Mouse (Mus musculus): Measurements from ENCODE around the gene Pakap. TPM values are rescaled to one million over a fixed set of nuclear protein-coding genes. Genes with fewer than 3 reads are reported as not detected.

The Pakap gene
- polyA plus RNA-seq, 1 experiment from 2014 or later, result 17.8 TPM

- ATAC-seq (replicated peaks; ENCODE audit: low FRiP score), result no peak
- H3K27ac ChIP-seq, result no peak overlapping the region
Observed at GRCm38 (mm10) chr4:57924556-57925071, 356.6 kb downstream of the Pakap start.

DNA sequence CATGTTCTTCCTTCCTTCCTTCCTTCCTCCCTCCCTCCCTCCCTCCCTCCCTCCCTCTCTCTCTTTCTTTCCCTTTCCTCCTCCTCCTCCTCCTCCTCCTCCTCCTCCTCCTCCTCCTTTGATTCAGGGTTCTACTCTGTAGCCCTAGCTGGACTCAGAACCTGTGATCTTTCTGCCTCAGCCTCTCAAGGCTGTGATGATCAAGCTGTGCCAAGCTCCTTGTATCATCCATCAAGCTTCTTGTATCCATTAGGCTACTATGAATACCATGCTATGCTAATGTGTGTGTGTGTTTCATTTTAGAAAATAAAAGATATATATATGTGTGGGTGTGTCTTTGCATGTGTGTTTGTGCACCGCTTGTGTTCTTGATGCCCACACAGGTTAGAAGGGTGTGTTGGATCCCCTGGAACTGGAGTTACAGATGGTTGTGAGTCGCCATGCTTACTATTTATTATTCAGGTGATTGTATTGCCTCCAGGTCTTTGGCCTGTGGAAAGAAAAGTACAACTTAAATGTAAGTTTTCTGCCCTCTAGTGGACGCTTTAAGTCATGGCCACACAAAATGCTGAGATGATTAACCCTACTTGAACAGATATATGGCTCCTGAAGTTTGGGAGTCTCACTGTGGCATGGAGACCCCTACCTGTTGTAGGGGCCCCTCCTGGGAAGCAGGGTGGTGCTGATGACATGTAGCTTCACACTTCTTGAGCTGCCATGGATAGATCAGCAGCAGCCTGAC is 359.7 kb downstream of the Pakap start:
- no peaks in the 10 kb centered on the region for H3K27me3 ChIP-seq
- no peak overlapping the region for H3K27ac ChIP-seq
- no peak overlapping the region for H3K4me2 ChIP-seq
- no peak overlapping the region for H3K4me3 ChIP-seq (replicated peaks)
- no peaks in the 10 kb centered on the region for H3K36me3 ChIP-seq
- WGBS, result 26% methylated on average over 3 of the region's 3 CpGs
- no peaks in the 10 kb centered on the region for H3K4me1 ChIP-seq
- no peak overlapping the region for H3K9ac ChIP-seq
- H3K9me3 ChIP-seq (replicated peaks), result 0 out of 2 replicates have a peak, but pooled peaks cover under 1% of the 10 kb centered on the region
- ATAC-seq (replicated peaks; ENCODE audit: low FRiP score), result 0 out of 2 replicates have a peak, but pooled peaks have one; percentile 18

More at GRCm38 (mm10) chr4:57924556-57925071, 356.6 kb downstream of the Pakap start:
- WGBS, result 79% methylated on average over 6 of the region's 6 CpGs
- H3K27me3 ChIP-seq, result no peaks in the 10 kb centered on the region
- no peaks in the 10 kb centered on the region for H3K36me3 ChIP-seq
- H3K4me2 ChIP-seq, result no peak overlapping the region
- no peaks in the 10 kb centered on the region for H3K9me3 ChIP-seq (replicated peaks)
- H3K9ac ChIP-seq, result no peak overlapping the region
- no peak overlapping the region for H3K4me3 ChIP-seq (replicated peaks)
- peaks cover 10% of the 10 kb centered on the region for H3K4me1 ChIP-seq

DNA sequence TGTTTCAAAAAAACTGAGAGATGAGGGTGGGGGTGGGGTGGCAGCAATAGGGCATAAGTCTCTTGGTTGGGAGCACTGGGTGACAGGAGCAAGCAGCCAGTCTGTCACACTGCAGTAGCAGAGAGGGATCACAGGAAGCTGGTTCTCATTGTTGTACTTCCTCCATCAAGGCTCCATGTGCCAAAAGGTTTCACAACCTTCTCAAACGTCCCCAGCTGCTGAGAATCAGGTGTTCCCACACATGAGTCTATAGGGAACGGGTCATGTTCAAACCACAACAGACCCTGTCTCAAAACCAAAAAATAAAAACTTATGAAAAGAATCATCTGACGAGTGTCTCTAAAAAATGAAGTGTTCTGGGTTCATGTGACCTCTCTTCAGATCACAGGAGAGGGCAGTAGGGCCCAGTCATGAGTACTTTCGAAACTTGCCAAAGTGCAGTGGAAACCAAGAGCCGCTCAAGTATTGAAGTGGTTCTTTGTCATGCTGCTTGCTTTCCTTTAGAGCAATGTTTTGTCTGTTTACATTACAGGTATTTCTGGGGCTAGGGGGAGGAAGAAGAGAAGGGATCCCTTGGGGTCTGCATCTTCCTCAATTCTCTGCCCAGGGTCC is 362.7 kb downstream of the Pakap start:
- no peak overlapping the region for H3K27ac ChIP-seq
- H3K4me1 ChIP-seq, result no peaks in the 10 kb centered on the region
- H3K27me3 ChIP-seq, result no peaks in the 10 kb centered on the region
- no peak for ATAC-seq (replicated peaks; ENCODE audit: low FRiP score)
- no peak overlapping the region for H3K4me2 ChIP-seq
- 74% methylated on average over 5 of the region's 5 CpGs for WGBS
- no peaks in the 10 kb centered on the region for H3K36me3 ChIP-seq
- no peak overlapping the region for H3K9ac ChIP-seq
- H3K9me3 ChIP-seq (replicated peaks), result 0 out of 2 replicates have a peak, but pooled peaks cover 6% of the 10 kb centered on the region
- H3K4me3 ChIP-seq (replicated peaks), result no peak overlapping the region

- Histone ChIP-seq H3K4me2 (no peak overlapping the region), H3K36me3 (no peaks in the 10 kb centered on the region), H3K4me3 (replicated peaks) (no peak overlapping the region), H3K9ac (no peak overlapping the region), H3K27me3 (no peaks in the 10 kb centered on the region), H3K9me3 (replicated peaks) (0 out of 2 replicates have a peak, but pooled peaks cover 6% of the 10 kb centered on the region), H3K27ac (no peak overlapping the region), H3K4me1 (no peaks in the 10 kb centered on the region)
- 79% methylated on average over 5 of the region's 5 CpGs for WGBS
- ATAC-seq (replicated peaks; ENCODE audit: low FRiP score), result no peak
Observed at GRCm38 (mm10) chr4:57934181-57934580, 366.2 kb downstream of the Pakap start.

DNA sequence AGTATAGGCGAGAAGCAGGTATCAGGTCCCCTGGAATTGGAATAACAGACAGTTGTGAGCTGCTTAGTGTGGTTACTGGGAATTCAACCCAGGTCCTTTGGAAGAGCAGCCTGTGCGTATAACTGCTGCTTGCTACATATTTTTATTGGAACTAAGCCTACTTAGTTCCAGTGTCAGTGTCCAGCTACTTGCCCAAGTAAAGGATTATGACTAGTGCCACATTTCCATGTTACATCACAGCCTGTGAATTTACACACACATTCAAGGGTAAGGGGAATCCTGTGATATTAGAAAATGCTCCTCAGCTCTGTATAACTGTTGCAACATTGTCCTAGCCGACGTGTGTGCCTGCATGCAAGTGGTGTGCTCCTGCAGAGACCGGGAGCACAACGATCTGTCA is 369.3 kb downstream of the Pakap start:
- WGBS, result 79% methylated on average over 6 of the region's 6 CpGs
- Histone ChIP-seq H3K4me1 (no peaks in the 10 kb centered on the region), H3K9ac (no peak overlapping the region), H3K4me3 (replicated peaks) (no peak overlapping the region), H3K36me3 (peaks cover 2% of the 10 kb centered on the region; the same call in 1 of the 2 replicates), H3K9me3 (replicated peaks) (0 out of 2 replicates have a peak, but pooled peaks cover 6% of the 10 kb centered on the region), H3K4me2 (no peak overlapping the region), H3K27ac (no peak overlapping the region), H3K27me3 (no peaks in the 10 kb centered on the region)
- ATAC-seq (replicated peaks; ENCODE audit: low FRiP score), result no peak

- WGBS, result 92% methylated on average over 4 of the region's 4 CpGs
- Histone ChIP-seq H3K36me3 (peaks cover 34% of the 10 kb centered on the region), H3K9ac (no peak overlapping the region), H3K4me3 (replicated peaks) (no peak overlapping the region), H3K27ac (no peak overlapping the region), H3K27me3 (no peaks in the 10 kb centered on the region), H3K4me1 (no peaks in the 10 kb centered on the region), H3K4me2 (no peak overlapping the region), H3K9me3 (replicated peaks) (no peaks in the 10 kb centered on the region)
- ATAC-seq (replicated peaks; ENCODE audit: low FRiP score), result no peak
Observed at GRCm38 (mm10) chr4:57940631-57941030, 372.7 kb downstream of the Pakap start.

GRCm38 (mm10) chr4:57942892-57943291 is 374.9 kb downstream of the Pakap start:
- H3K4me1 ChIP-seq, result peaks cover 12% of the 10 kb centered on the region
- no peak overlapping the region for H3K4me3 ChIP-seq (replicated peaks)
- H3K27ac ChIP-seq, result no peak overlapping the region
- H3K27me3 ChIP-seq, result no peaks in the 10 kb centered on the region
- 91% methylated on average over 2 of the region's 2 CpGs for WGBS
- ATAC-seq (replicated peaks; ENCODE audit: low FRiP score), result no peak
- H3K36me3 ChIP-seq, result peaks cover 55% of the 10 kb centered on the region
- H3K9me3 ChIP-seq (replicated peaks), result no peaks in the 10 kb centered on the region
- H3K9ac ChIP-seq, result no peak overlapping the region
- H3K4me2 ChIP-seq, result no peak overlapping the region

Other genes starting within 250 kb of the Pakap start
- gene Palm2, start 133.9 kb upstream of the Pakap start, polyA plus RNA-seq (2015; fragmentation: Nextera tagmentation; extraction: Ambion mirVana), result 1.7 and 1.9 TPM in 2 replicates
- gene Akap2, start 149.5 kb downstream of the Pakap start, polyA plus RNA-seq (2015; fragmentation: Nextera tagmentation; extraction: Ambion mirVana), result 22.8 and 27.8 TPM in 2 replicates

All from kidney, embryonic 15.5 days (tissue).